Mouse (Mus musculus) stomach, postnatal 0 days (tissue): ENCODE data around the gene Dbn1. TPM values are rescaled to one million over a fixed set of nuclear protein-coding genes. Genes with fewer than 3 reads are reported as not detected.

Experiments
- ATAC-seq: fragments of 200-750 bp; cut with Nextera tagmentation; 2 replicates; pipeline ENCODE4 v1.8.0; 2017; ENCODE audit not compliant: low FRiP score, low TSS enrichment
- DNase-seq: peaks from one replicate; pipeline ENCODE4 v3.0.0-alpha.2; 2016; ENCODE audit warnings: low spot score
- H3K27ac ChIP-seq: fragments of 300-500 bp; sonication (generic); replicated peaks from 2 replicates; pipeline ENCODE4 v1.5.1; 2014; ENCODE audit warnings: mild to moderate bottlenecking, control low read depth
- H3K27me3 ChIP-seq: fragments of 300-500 bp; sonication (generic); 2 replicates; pipeline ENCODE4 v1.6.1; 2014; ENCODE audit warnings: low read length; ENCODE audit not compliant: control insufficient read depth, insufficient read depth
- H3K36me3 ChIP-seq: fragments of 300-500 bp; sonication (generic); 2 replicates; pipeline ENCODE4 v1.6.1; 2014; ENCODE audit warnings: low read length, mixed read lengths; ENCODE audit not compliant: control insufficient read depth, insufficient read depth
- H3K4me1 ChIP-seq: fragments of 300-500 bp; sonication (generic); replicated peaks from 2 replicates; pipeline ENCODE4 v1.6.1; 2014; ENCODE audit warnings: antibody characterized with exemption; ENCODE audit not compliant: control insufficient read depth, insufficient read depth
- H3K4me2 ChIP-seq: fragments of 300-500 bp; sonication (generic); replicated peaks from 2 replicates; pipeline ENCODE4 v1.6.1; 2014; ENCODE audit warnings: low read depth, mild to moderate bottlenecking, control low read depth, moderate library complexity
- H3K4me3 ChIP-seq: fragments of 300-500 bp; sonication (generic); 2 replicates; pipeline ENCODE4 v1.5.1; 2014; ENCODE audit warnings: low read depth, low read length, control low read depth
- H3K9ac ChIP-seq: fragments of 300-500 bp; sonication (generic); 2 replicates; pipeline ENCODE4 v1.6.1; 2014; ENCODE audit warnings: mild to moderate bottlenecking, low read length, control low read depth, mixed read lengths
- H3K9me3 ChIP-seq: fragments of 300-500 bp; sonication (generic); 2 replicates; pipeline ENCODE4 v1.6.1; 2016; ENCODE audit warnings: low read length; ENCODE audit not compliant: control insufficient read depth
- CTCF ChIP-seq: IDR thresholded peaks from 2 replicates; pipeline ENCODE4 v1.5.1; 2016; ENCODE audit warnings: antibody characterized with exemption, low read depth, mild to moderate bottlenecking, moderate library complexity
- EP300 ChIP-seq: optimal IDR thresholded peaks from 2 replicates; pipeline ENCODE3; 2016; ENCODE audit warnings: antibody characterized with exemption
- WGBS: fragments of 180-500 bp; shearing (Covaris S2); extraction: QIAGEN DNeasy Blood & Tissue Kit; methylation state at CpG from one replicate; pipeline ENCODE4 v1.1.7; 2014; 5-methylcytosine and 5-hydroxymethylcytosine counted together
- polyA plus RNA-seq: library from polyadenylated mRNA; unstranded; fragments of >200 nt; fragmentation: Nextera tagmentation; extraction: Ambion mirVana; gene quantifications from 2 replicates; pipeline ENCODE4 v1.2.1, GENCODE M21; 2015

The Dbn1 gene
- polyA plus RNA-seq, 1 experiment from 2014 or later, result 39.3 TPM

DNA sequence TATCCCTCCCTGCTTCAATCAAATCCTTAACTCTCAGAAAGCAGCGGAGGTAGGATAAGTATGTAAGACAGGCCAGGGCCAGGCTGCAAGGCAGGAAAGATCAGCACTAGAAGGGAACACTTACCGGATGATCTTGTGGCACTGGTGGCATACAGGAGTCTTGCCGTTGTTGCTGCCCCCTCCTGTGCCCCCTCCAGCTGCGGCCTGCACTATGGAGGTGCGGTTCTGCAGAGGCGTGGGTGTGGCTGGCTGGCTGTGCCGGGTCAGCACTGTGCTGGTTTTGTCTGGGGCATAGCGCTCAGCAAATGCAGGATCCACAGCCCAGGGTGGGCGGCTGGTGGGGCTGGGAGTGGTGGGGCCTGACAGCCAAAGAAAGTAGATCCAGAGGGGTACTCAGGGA is 17.9 kb upstream of the Dbn1 start:
- Histone ChIP-seq H3K36me3 (peaks cover 43% of the 10 kb centered on the region), H3K9me3 (no peaks in the 10 kb centered on the region), H3K27ac (no peak overlapping the region), H3K9ac (no peak overlapping the region), H3K27me3 (no peaks in the 10 kb centered on the region), H3K4me1 (peaks cover 5% of the 10 kb centered on the region; the same call in 1 of the 2 replicates), H3K4me3 (no peak overlapping the region), H3K4me2 (no peak overlapping the region)
- ATAC-seq (no peak), DNase-seq (no peak)
- 84% methylated on average over 9 of the region's 9 CpGs for WGBS
- no peak for TF ChIP-seq EP300
- TF ChIP-seq CTCF, result no peak

DNA sequence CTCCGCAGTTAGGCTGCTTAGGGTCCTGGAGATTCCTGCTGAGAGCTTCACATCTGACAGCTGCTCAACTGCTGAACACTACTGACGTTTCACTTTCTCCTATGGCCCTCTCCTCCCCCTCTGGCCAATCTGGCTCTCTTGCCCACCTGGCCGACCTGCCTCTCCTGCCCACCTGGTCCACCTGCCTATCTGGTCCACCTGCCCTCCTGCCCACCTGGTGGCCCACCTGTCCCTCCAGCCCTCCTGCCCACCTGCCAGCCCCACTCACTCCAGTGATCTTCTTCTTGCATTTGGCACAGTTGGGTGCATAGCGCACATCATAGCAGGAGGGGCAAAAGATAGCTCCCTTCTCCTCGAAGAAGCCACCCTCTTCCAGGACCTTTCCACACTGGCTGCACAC is 16.5 kb upstream of the Dbn1 start:
- WGBS, result 77% methylated on average over 5 of the region's 5 CpGs
- TF ChIP-seq CTCF (no peak), EP300 (no peak)
- H3K4me1 ChIP-seq, result no peaks in the 10 kb centered on the region
- H3K9ac ChIP-seq, result no peak overlapping the region
- H3K36me3 ChIP-seq, result peaks cover 47% of the 10 kb centered on the region
- no peaks in the 10 kb centered on the region for H3K27me3 ChIP-seq
- no peak overlapping the region for H3K4me2 ChIP-seq
- ATAC-seq, result no peak
- H3K4me3 ChIP-seq, result no peak overlapping the region
- no peak for DNase-seq
- H3K9me3 ChIP-seq, result no peaks in the 10 kb centered on the region
- H3K27ac ChIP-seq, result no peak overlapping the region

DNA sequence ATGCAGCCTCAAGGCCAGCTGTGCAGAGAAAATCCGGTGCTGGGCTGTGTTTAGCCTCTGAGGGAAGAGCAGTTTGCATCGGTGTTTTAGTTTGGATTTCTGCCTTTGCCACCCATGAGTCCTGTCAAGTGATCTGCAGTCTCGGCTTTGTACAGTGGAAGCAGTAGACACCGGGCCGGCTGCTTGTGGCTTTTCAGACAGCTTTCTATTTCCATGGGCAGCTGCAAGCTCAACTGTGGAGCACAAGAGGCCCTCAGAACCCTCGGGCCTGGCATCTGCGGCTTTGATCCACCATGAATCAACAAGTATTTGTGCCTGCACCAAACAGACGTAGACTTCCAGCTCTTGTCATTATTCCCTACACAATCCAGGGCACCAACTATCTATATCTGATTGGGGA is 14.5 kb upstream of the Dbn1 start:
- 81% methylated on average over 8 of the region's 8 CpGs for WGBS
- no peak for TF ChIP-seq CTCF
- TF ChIP-seq EP300, result no peak
- Histone ChIP-seq H3K9me3 (no peaks in the 10 kb centered on the region), H3K4me1 (no peaks in the 10 kb centered on the region), H3K9ac (no peak overlapping the region), H3K27ac (no peak overlapping the region), H3K4me2 (no peak overlapping the region), H3K36me3 (peaks cover 49% of the 10 kb centered on the region), H3K27me3 (no peaks in the 10 kb centered on the region), H3K4me3 (no peak overlapping the region)
- ATAC-seq, result no peak
- no peak for DNase-seq

DNA sequence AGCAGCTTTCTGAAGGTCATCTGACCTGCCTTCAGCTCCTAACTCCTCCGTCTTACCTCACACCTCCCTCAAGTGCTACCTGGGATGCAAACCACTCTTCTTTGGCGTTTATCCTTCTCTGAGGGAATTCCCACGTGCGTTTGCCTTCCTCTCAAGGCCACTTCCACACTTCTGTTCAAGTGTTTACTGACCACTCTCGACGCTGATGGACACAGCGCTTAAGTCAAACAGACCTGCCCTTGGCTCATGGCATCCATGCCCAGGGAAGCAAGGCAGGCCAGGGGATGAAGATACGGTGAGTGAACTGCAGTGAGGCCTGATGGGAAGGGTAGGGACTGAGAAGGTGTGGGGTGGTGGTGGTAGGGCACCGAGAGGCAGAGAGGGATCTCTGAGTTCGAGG is 12.7 kb upstream of the Dbn1 start:
- no peak for TF ChIP-seq CTCF
- TF ChIP-seq EP300, result no peak
- Histone ChIP-seq H3K9ac (no peak overlapping the region), H3K9me3 (no peaks in the 10 kb centered on the region), H3K27me3 (no peaks in the 10 kb centered on the region), H3K4me1 (no peaks in the 10 kb centered on the region), H3K36me3 (peaks cover 33% of the 10 kb centered on the region), H3K4me3 (no peak overlapping the region), H3K27ac (no peak overlapping the region), H3K4me2 (no peak overlapping the region)
- no peak for ATAC-seq
- WGBS, result 70% methylated on average over 10 of the region's 10 CpGs
- DNase-seq, result no peak

DNA sequence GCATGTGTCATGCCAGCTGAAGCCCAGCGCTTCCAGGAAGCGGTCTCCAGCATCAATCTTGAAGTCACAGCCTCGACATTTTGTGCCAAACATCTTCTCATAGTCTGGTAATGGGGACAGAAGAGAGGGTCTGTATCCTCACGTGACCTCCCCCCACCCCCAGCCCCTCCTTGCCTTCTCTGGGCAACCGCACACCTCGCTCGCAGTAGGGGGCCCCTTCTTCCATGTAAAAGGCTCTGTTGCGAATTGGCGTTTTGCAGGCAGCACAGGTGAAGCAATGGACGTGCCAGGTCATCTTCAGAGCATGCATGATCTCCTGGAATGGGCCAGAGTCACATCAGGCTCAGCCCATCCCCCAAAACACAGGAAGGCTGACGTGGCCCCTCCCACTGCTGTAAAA is 11.0 kb upstream of the Dbn1 start:
- DNase-seq, result no peak
- no peak overlapping the region for H3K27ac ChIP-seq
- no peak overlapping the region for H3K9ac ChIP-seq
- no peak for ATAC-seq
- TF ChIP-seq EP300 (no peak), CTCF (no peak)
- no peaks in the 10 kb centered on the region for H3K4me1 ChIP-seq
- no peaks in the 10 kb centered on the region for H3K9me3 ChIP-seq
- 60% methylated on average over 11 of the region's 11 CpGs for WGBS
- peaks cover 22% of the 10 kb centered on the region for H3K36me3 ChIP-seq
- H3K27me3 ChIP-seq, result no peaks in the 10 kb centered on the region
- no peak overlapping the region for H3K4me2 ChIP-seq
- H3K4me3 ChIP-seq, result no peak overlapping the region

DNA sequence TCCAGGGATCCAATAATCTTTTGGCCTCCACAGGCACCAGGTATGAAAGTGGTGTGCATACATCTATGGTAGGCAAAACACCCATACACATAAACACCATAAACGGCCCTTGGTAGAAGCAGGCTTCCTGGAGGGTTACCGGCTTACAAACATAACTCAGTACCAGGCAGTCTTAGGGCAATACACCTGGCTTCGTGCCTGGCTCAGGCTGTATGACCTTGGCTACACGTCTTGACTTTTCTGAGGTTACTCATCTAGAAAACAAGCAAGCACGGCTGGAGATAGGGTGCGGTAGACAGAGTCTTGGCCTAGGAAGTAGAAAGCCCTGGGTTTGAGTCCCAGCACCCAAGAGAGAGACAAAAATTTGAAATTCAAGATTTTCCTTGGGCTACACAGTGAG is 8.8 kb upstream of the Dbn1 start:
- ATAC-seq (no peak), DNase-seq (no peak)
- peaks cover 2% of the 10 kb centered on the region; the same call in 1 of the 2 replicates for H3K27me3 ChIP-seq
- H3K4me3 ChIP-seq, result no peak overlapping the region
- H3K4me2 ChIP-seq, result no peak overlapping the region
- H3K27ac ChIP-seq, result 0 out of 2 replicates have a peak overlapping the region, but pooled peaks have one; percentile 40
- peaks cover 17% of the 10 kb centered on the region for H3K36me3 ChIP-seq
- H3K4me1 ChIP-seq, result no peaks in the 10 kb centered on the region
- H3K9ac ChIP-seq, result no peak overlapping the region
- no peak for TF ChIP-seq EP300
- TF ChIP-seq CTCF, result no peak
- 54% methylated on average over 6 of the region's 6 CpGs for WGBS
- H3K9me3 ChIP-seq, result no peaks in the 10 kb centered on the region
